Mouse (Mus musculus): ENCODE results near the gene Omp. TPM values are rescaled to one million over a fixed set of nuclear protein-coding genes. Genes with fewer than 3 reads are reported as not detected.

Gene Omp
- total and polyA plus RNA-seq, 2 experiments from 2014 or later: 0.29 to 0.31 TPM

- Histone ChIP-seq H3K9me3 (ENCODE audit: low read length) (no peaks in the 10 kb centered on the region), H3K27ac (ENCODE audit: low read depth, low read length) (no peak overlapping the region), H3K9ac (no peak overlapping the region), H3K4me1 (ENCODE audit: insufficient read depth) (peaks cover 5% of the 10 kb centered on the region; the same call in 1 of the 2 replicates), H3K36me3 (ENCODE audit: insufficient read depth) (no peaks in the 10 kb centered on the region), H3K27me3 (ENCODE audit: insufficient read depth, low read length) (no peaks in the 10 kb centered on the region), H3K4me3 (ENCODE audit: low read depth, low read length) (no peak overlapping the region), H3K4me2 (ENCODE audit: low read depth) (no peak overlapping the region)
- WGBS: 73% methylated on average over 16 of the region's 16 CpGs
- ATAC-seq (no peak), DNase-seq (no peak)
- TF ChIP-seq CTCF (IDR thresholded peaks at IDR 0.05; ENCODE audit: low read depth): no peak
These were observed 40.5 kb downstream of the Omp start for GRCm38 (mm10) chr7:98104481-98105435.

GRCm38 (mm10) chr7:98103942-98104292 lies 41.4 kb downstream of the Omp start:
- no peak for ATAC-seq
- TF ChIP-seq CTCF (IDR thresholded peaks at IDR 0.05; ENCODE audit: low read depth): no peak
- DNase-seq: no peak
- H3K27me3 ChIP-seq (ENCODE audit: insufficient read depth, low read length): no peaks in the 10 kb centered on the region
- H3K36me3 ChIP-seq (ENCODE audit: insufficient read depth): no peaks in the 10 kb centered on the region
- no peak overlapping the region for H3K4me3 ChIP-seq (ENCODE audit: low read depth, low read length)
- WGBS: 85% methylated on average over 5 of the region's 5 CpGs
- H3K27ac ChIP-seq (ENCODE audit: low read depth, low read length): no peak overlapping the region
- no peak overlapping the region for H3K4me2 ChIP-seq (ENCODE audit: low read depth)
- H3K9me3 ChIP-seq (ENCODE audit: low read length): no peaks in the 10 kb centered on the region
- no peak overlapping the region for H3K9ac ChIP-seq
- peaks cover 5% of the 10 kb centered on the region; the same call in 1 of the 2 replicates for H3K4me1 ChIP-seq (ENCODE audit: insufficient read depth)

DNA sequence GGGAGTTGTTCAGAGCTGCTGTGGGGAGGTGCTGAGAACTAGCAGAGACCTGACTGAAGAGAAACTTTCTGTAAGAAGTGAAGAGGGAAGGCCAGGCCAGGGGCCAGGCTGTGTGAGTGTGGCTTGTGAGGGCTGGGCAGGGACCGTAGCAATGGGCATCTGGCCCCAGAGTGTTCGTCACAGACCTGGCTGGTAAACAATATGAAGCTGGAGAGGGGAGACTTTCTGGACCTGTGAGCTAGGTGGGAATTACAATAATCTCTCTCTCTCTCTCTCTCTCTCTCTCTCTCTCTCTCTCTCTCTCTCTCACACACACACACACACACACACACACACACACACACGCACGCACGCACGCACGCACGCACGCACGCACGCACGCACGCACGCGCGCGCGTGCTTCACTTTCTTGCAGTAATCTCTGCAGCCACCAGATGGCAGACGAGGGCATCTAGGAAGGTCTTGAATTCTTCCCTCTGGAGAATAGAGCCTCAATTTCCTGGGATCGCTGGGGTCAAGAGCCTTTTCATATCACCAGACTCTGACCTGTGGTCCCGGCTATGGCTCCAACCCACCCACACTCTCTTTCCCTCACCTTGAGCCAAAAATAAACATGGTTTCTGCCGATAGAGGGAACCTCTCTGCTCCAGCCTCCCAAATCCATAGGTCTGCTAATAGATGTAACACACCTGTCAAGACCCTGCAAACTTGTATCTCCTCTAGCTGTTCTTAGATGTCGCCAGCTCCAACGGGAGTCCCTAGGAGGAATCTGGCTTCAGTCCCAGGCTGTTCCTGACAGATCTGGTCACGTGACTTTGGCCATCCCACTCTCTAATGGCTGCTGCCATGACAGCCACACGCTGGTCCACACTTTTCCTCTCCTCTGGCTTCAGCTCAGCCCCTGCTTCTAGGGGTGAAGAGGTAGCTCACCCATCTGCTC lies 42.0 kb downstream of the Omp start:
- peak overlapping the region; percentile 56 for H3K4me2 ChIP-seq (ENCODE audit: low read depth)
- WGBS: 11% methylated on average over 26 of the region's 26 CpGs
- H3K27me3 ChIP-seq (ENCODE audit: insufficient read depth, low read length): no peaks in the 10 kb centered on the region
- peak overlapping the region; percentile 49 for H3K9ac ChIP-seq
- H3K4me3 ChIP-seq (ENCODE audit: low read depth, low read length): peak overlapping the region; percentile 28
- H3K9me3 ChIP-seq (ENCODE audit: low read length): no peaks in the 10 kb centered on the region
- TF ChIP-seq CTCF (IDR thresholded peaks at IDR 0.05; ENCODE audit: low read depth): peak; percentile 88
- ATAC-seq: peak; percentile 74
- DNase-seq: peak; percentile 96
- H3K36me3 ChIP-seq (ENCODE audit: insufficient read depth): no peaks in the 10 kb centered on the region
- H3K27ac ChIP-seq (ENCODE audit: low read depth, low read length): 0 out of 2 replicates have a peak overlapping the region, but pooled peaks have one; percentile 29
- H3K4me1 ChIP-seq (ENCODE audit: insufficient read depth): peaks cover 5% of the 10 kb centered on the region; the same call in 1 of the 2 replicates

DNA sequence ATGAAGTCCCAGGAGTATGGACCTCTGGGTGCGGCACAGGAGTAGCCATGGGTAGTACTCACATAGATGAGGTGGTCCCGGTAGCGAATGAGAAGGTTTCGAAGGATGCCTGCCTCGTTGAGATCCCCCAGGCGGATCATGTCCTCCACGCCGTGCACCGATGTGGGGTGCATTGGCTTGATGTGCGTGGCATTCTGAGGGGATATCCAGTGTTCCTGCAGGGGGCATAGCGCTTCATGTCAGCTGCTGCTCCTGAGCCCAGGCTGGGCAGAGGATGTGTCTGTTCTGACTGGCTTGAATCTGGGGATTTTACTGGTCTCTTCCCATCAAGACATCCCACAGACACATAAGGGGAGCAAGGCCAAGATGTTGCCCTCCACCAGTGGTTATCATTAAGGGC lies 42.8 kb downstream of the Omp start:
- H3K27me3 ChIP-seq (ENCODE audit: insufficient read depth, low read length): no peaks in the 10 kb centered on the region
- H3K9me3 ChIP-seq (ENCODE audit: low read length): no peaks in the 10 kb centered on the region
- peak overlapping the region; percentile 49 for H3K9ac ChIP-seq
- DNase-seq (no peak), ATAC-seq (peak; percentile 13; the same call in 1 of the 2 replicates)
- no peaks in the 10 kb centered on the region for H3K36me3 ChIP-seq (ENCODE audit: insufficient read depth)
- WGBS: 95% methylated on average over 11 of the region's 11 CpGs
- peaks cover 5% of the 10 kb centered on the region; the same call in 1 of the 2 replicates for H3K4me1 ChIP-seq (ENCODE audit: insufficient read depth)
- peak overlapping the region; percentile 56 for H3K4me2 ChIP-seq (ENCODE audit: low read depth)
- peak; percentile 37; the same call in 1 of the 2 replicates for TF ChIP-seq CTCF (IDR thresholded peaks at IDR 0.05; ENCODE audit: low read depth)
- no peak overlapping the region for H3K4me3 ChIP-seq (ENCODE audit: low read depth, low read length)
- 0 out of 2 replicates have a peak overlapping the region, but pooled peaks have one; percentile 29 for H3K27ac ChIP-seq (ENCODE audit: low read depth, low read length)

- H3K9ac ChIP-seq: no peak overlapping the region
- no peaks in the 10 kb centered on the region for H3K36me3 ChIP-seq (ENCODE audit: insufficient read depth)
- ATAC-seq: no peak
- H3K9me3 ChIP-seq (ENCODE audit: low read length): no peaks in the 10 kb centered on the region
- H3K4me1 ChIP-seq (ENCODE audit: insufficient read depth): 0 out of 2 replicates have a peak, but pooled peaks cover under 1% of the 10 kb centered on the region
- no peaks in the 10 kb centered on the region for H3K27me3 ChIP-seq (ENCODE audit: insufficient read depth, low read length)
- H3K4me2 ChIP-seq (ENCODE audit: low read depth): no peak overlapping the region
- DNase-seq: no peak
- TF ChIP-seq CTCF (IDR thresholded peaks at IDR 0.05; ENCODE audit: low read depth): no peak
- H3K27ac ChIP-seq (ENCODE audit: low read depth, low read length): no peak overlapping the region
- 97% methylated on average over 8 of the region's 8 CpGs for WGBS
- H3K4me3 ChIP-seq (ENCODE audit: low read depth, low read length): no peak overlapping the region
These were observed 47.7 kb downstream of the Omp start for GRCm38 (mm10) chr7:98097557-98097956.

DNA sequence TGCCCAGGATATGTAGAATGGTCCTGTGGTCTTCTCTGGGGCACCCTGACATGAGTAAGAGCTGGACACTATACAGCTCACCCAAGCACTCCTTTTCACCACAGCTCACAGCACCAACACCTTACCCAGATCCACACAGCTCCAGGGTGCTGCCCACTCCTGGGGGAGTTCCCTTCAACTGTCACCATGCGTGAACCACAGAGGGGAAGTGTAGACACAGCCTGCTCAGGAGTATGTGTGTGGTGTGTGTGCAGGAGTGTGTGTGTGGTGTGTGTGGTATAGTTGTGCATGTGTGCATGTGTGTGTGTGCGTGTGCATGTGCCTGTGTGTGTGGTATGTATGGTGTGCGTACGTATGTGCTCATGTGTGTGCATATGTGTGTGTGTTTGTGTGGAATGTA lies 49.5 kb downstream of the Omp start:
- Histone ChIP-seq H3K27me3 (ENCODE audit: insufficient read depth, low read length) (no peaks in the 10 kb centered on the region), H3K9ac (no peak overlapping the region), H3K4me2 (ENCODE audit: low read depth) (no peak overlapping the region), H3K9me3 (ENCODE audit: low read length) (no peaks in the 10 kb centered on the region), H3K27ac (ENCODE audit: low read depth, low read length) (no peak overlapping the region), H3K4me1 (ENCODE audit: insufficient read depth) (no peaks in the 10 kb centered on the region), H3K36me3 (ENCODE audit: insufficient read depth) (peaks cover 6% of the 10 kb centered on the region; the same call in 1 of the 2 replicates), H3K4me3 (ENCODE audit: low read depth, low read length) (no peak overlapping the region)
- TF ChIP-seq CTCF (IDR thresholded peaks at IDR 0.05; ENCODE audit: low read depth): no peak
- ATAC-seq (no peak), DNase-seq (no peak)
- WGBS: 96% methylated on average over 4 of the region's 4 CpGs

Other genes starting within 250 kb of the Omp start
- gene Gdpd4, start 225.5 kb downstream of the Omp start, total RNA-seq (2014; rRNA removed): not detected in 2 replicates
- 0.04 and 0.06 TPM in 2 replicates for gene Gdpd4, start 225.5 kb downstream of the Omp start, polyA plus RNA-seq (2015; fragmentation: Nextera tagmentation; extraction: Ambion mirVana)
- 37.4 and 47.3 TPM in 2 replicates for gene Myo7a, start 26.0 kb downstream of the Omp start, total RNA-seq (2014; rRNA removed)
- 5.7 and 11.1 TPM in 2 replicates for gene Myo7a, start 26.0 kb downstream of the Omp start, polyA plus RNA-seq (2015; fragmentation: Nextera tagmentation; extraction: Ambion mirVana)
- gene Capn5, start 32.8 kb upstream of the Omp start, total RNA-seq (2014; rRNA removed): 35.8 and 39.2 TPM in 2 replicates
- gene Capn5, start 32.8 kb upstream of the Omp start, polyA plus RNA-seq (2015; fragmentation: Nextera tagmentation; extraction: Ambion mirVana): 21.3 and 22.6 TPM in 2 replicates
- gene B3gnt6, start 54.0 kb upstream of the Omp start, total RNA-seq (2014; rRNA removed): 0.08 and 0.19 TPM in 2 replicates
- 0.26 and 0.63 TPM in 2 replicates for gene B3gnt6, start 54.0 kb upstream of the Omp start, polyA plus RNA-seq (2015; fragmentation: Nextera tagmentation; extraction: Ambion mirVana)
- 12.1 TPM in 2 replicates for gene Acer3, start 175.7 kb upstream of the Omp start, total RNA-seq (2014; rRNA removed)
- gene Acer3, start 175.7 kb upstream of the Omp start, polyA plus RNA-seq (2015; fragmentation: Nextera tagmentation; extraction: Ambion mirVana): 7.9 and 14.1 TPM in 2 replicates
- gene Tsku, start 215.8 kb upstream of the Omp start, total RNA-seq (2014; rRNA removed): 20.2 and 24.8 TPM in 2 replicates
- 5.4 and 6.2 TPM in 2 replicates for gene Tsku, start 215.8 kb upstream of the Omp start, polyA plus RNA-seq (2015; fragmentation: Nextera tagmentation; extraction: Ambion mirVana)